Mouse (Mus musculus): Measurements from ENCODE around the gene Pou2f1. TPM values are rescaled to one million over a fixed set of nuclear protein-coding genes. Genes with fewer than 3 reads are reported as not detected.

The Pou2f1 gene
- total RNA-seq (2021): 10 to 100 TPM; 14.2 to 18.0 TPM
- long read RNA-seq, experiment 1, partial matches to known transcripts: 0 of 2 reads
- long read RNA-seq, experiment 1, other reads (novel, unspliced or antisense): 2 of 2 reads
- long read RNA-seq, experiment 2, partial matches to known transcripts: 1 of 3 reads
- long read RNA-seq, experiment 2, other reads (novel, unspliced or antisense): 0 of 3 reads

DNA sequence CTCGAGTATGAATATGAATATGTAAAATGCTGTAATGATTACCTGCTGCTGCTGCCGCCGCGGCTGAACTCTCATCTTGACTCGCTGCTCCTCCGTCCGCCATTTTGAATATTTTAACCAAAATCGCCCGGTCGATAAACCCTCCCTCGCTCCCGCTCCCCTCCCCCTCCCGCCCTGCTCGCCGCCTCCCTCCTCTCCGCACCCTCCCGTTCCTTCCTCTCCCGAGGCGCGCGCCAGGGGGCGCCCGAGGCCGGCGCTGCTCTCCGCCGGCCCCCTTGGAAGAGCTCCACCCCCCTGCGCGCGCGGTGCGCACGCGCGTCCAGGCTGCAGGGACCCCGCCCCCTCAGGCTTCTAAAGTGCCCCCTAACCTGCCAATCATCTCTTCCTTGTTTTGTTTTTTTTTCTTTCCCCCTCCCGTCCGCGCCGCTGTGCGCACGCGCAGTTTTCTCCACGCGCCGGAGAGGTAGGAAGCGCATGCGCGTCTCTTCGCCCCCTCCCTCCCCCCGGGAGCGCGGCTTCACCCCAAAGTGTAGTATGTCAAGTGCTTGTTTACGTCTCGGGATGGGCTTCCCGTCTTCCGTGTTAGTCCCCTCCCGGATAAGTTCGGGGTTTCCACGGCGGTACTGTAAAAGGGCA lies at the start of gene Pou2f1:
Pou2f1 (minus strand) TSS at position 159 of the 636 bp plus-strand sequence.
- intact Hi-C loops (cut with DNase I): loop anchor here (2.0 kb wide), 1 partner anchor 150 kb away; no protein-coding TSS in a partner anchor

DNA sequence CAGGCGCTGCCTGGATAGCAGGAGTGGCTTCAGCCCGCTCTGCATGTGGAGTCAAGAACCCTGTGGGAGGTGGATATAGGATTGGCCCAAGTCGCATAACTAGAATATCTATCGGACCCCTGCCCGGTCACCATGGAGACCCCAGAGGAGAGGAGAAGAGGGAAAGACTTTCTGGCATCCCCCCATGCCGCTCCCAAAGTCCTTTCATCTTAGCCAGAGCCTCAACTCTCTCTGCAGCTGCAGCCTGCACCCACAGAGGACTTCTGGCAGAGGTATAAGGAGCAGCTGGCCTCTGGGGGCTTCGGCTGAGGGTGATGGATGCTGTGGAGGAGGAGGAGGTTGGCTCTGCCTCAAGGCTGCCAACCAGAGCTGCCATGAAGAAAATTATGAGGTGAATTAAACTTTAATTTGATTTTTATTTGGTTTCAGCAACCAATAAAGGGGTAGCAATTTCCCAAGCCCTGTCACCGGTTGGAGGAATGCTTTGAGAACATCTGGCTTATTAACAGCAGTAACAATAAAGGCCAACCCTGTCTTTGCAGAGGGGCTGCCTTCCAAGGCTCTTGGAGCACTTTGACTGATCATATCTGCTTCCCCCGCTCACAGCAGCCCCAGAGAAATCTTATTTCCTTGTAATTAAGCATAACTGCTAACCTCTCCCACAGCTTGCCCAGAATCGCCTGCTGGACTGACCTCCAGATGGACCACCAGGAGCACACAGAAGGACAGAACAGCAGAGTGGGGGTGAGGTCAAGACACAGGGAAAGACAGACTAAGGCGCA lies 46.8 kb upstream of the Pou2f1 start:
- no peak for DNase-seq (ENCODE audit: low spot score in 2 of 2)
- intact Hi-C loops (cut with DNase I): loop anchor here (5.0 kb wide), 1 partner anchor 103 kb away; no protein-coding TSS in a partner anchor

More for the DNA sequence above, at the start of gene Pou2f1:
- peak; percentile 97 to 98 for DNase-seq (ENCODE audit: low spot score in 2 of 2)

DNA sequence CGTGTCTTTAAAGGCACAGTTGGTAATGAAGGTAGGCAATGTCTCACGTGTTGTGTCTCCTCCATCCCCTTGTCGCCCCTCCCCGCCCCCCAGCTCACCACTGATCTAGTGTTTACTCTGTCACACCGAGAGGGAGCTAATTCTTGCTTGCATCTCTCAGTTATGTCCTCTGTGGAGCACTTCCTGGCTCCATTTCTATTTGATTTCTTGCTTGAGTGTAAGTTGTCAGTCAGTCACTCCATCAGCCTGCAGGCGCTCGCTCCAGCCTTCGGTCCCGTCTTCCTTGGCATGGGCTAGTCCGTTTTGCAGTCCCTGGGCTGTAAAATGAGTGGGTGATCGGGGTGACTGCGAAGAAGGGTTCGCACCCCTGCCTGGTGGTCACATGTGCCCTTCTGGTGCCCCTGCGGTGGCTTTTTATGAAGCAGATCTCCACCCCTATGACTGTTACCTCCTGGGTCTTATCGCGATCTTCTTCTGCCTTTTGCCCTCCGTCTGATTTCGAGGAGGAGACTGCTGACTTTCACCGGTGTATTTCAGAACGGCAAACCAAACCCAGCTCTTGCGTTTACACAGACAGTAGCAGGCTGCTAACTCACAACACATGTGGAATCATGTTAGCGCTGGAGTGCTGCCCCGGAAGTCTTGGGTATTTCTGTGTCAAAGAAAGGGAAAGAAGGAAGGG lies 45.9 kb upstream of the Pou2f1 start:
- intact Hi-C loops (cut with DNase I): loop anchor here (5.0 kb wide), 1 partner anchor 104 kb away; no protein-coding TSS in a partner anchor
- no peak for DNase-seq (ENCODE audit: low spot score in 2 of 2)

DNA sequence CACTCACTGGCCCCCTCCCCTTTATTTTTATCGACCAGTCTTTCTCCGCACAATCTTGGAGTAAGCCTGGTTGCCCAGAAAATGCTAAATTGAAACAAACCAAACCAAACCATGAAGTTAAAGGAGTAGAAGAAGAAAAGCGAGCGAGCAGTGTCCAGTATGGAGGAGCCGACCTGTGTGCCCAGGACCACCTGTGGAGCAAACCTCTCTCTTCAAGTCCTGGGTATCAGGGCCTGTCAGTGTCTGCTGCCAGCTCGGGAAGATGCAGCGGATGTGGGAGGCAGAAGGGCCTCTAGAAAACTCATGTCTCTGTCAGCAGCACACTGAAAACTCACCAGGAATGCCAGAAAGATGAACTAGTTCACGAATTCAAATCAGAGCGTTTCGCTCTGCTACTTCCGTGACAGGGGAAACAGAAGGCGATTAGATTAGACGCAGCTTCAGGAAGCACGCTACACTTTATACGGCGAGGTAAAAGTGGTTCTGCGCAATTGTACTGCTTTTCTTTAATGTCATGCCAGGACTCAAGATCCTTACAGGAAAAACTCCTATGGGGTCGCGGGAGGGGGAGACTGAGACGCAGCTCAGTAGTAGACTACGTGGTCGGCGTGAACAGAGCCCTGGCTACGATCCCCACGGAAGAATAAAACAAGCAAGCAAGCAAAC lies 45.2 kb upstream of the Pou2f1 start:
- intact Hi-C loops (cut with DNase I): loop anchor here (5.0 kb wide), 1 partner anchor 105 kb away; no protein-coding TSS in a partner anchor
- peak in 1 of 2 experiments; percentile 9 for DNase-seq (ENCODE audit: low spot score in 2 of 2)

DNA sequence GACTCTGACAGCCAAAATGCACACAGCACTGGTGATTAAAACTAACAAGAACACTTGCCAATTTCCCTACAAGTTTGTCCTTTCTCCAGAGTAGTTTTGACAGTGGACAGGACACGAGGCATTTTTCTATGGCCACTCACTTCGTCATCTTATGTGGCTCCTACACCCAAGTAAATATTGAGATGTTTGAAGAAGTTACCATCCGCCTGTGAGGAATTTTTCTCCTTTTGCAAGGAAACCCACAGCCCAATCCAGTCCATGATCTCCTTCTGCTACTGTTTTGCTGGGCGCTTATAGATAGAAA lies 43.4 kb upstream of the Pou2f1 start:
- no peak for DNase-seq (ENCODE audit: low spot score in 2 of 2)
- intact Hi-C loops (cut with DNase I): loop anchor here (5.0 kb wide), 1 partner anchor 106 kb away; no protein-coding TSS in a partner anchor

DNA sequence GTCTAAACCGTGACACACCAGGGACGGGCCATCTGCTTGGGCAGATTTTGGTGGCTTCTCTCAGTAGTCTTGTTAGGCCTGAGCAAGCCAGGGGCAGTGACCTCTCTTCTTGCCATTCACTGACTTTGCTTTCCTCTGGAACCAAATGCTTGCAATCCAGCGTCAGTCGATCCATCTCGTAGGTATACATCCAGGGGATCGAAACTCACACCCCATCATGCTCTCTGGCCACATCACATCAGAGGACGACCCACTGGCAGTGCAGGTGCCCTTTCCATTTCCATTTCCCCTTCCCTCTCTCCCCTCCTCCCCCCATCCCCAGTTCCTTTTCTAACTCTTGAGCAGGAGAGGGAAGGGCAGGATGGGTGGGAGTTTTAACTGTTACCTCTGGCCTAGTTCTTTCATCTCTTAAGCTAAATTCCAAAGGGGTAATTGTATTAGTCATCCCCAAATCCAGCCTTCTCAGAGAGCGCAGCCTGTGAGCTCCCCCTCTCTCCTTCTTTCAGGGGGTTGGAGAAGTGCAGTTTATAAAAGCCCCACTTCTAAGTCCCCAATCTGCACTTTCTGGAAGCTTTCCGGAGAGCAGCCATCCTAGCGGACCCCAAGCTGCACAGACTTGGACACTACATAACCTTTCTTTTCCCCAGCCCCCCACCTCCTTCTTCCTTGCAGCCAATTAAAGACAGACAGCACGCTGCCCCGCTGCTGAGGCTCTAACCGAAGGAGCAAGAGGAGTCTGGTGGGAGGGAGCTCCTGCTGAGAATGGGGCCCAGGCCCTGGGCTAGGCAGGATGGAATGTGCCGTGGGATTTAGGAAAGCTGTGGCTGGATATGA lies 42.8 kb upstream of the Pou2f1 start:
- DNase-seq (ENCODE audit: low spot score in 2 of 2): no peak
- intact Hi-C loops (cut with DNase I): loop anchor here (5.0 kb wide), 1 partner anchor 107 kb away; no protein-coding TSS in a partner anchor

DNA sequence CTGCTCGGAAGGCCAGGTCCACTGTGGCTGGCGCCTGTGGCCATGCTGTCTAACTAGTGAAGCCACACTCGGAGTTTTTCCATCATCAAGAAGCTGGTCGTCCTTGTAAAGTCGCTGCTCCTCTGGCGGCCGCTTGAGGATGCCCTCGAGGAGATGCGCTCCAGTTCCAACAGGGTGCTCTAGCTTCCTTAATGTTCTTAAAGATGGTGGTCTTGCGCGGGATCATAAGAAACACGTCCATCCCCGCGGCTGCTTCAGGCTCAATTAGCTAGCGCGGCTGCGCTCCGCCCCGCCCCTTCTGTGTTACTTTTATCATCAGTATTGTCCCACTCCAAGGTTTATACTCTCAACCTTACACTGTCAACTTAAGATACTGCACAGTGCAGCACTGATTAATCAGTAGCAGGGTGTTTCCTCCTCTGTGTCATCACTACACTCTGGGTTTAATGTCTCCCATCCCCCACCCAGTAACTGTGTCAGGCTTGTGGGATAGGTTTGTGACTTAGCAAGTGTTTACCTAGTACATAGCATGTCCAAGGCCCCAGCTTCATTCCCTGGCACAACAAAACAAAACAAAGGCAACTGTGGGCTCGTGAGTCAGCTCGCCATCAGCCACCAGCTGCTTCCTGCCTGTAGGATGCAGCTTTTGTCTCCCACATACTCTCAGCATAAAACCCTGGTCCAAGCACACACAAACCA lies 41.1 kb upstream of the Pou2f1 start:
- intact Hi-C loops (cut with DNase I): no loop called here
- DNase-seq (ENCODE audit: low spot score in 2 of 2): peak in 1 of 2 experiments; percentile 6

DNA sequence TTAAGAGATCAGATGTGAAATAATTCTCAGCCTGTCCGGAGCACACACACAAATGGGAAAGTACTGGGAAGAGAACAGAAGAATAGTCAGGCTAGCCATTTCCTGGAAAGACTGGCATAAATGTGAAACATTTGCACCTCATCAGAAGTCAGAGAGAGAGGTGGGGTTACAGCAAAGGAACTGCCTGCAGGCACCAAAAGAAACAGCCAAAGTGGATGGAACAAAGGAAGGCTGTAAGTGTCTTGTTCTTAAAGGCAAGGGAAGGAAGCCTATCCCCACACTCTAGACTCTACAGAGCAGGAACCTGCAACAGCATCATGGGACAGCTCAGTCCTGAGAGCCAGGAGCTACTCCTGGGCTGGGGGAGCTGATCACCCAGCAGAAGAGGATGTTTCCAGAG lies 39.0 kb upstream of the Pou2f1 start:
- DNase-seq (ENCODE audit: low spot score in 2 of 2): no peak
- intact Hi-C loops (cut with DNase I): no loop called here

DNA sequence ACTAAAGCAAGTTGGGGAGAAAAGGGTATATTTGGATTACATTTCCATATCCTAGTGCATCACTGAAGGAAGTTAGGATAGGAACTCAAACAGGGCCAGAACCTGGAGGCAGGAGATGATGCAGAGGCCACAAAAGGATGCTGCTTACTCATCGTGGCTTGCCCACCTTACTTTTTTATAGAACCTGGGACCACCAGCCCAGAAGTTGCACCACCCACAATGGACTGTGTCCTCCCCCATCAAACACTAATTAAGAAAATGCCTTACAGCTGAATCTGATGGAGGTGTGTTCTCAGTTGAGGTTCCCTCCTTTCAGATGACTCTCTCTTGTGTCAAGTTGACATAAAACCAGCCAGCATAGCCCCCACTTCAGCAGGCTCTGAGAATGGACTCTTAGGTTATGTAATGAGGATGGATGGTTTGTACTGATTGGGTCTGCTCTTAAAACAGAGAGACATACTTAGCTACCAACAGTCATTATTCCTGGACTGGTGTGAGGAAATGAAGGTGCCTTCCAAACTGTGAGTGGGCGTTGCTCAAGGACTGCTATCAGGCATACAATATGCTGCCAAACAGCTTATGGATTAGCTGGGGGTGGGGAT lies 36.4 kb upstream of the Pou2f1 start:
- no peak for DNase-seq (ENCODE audit: low spot score in 2 of 2)
- intact Hi-C loops (cut with DNase I): no loop called here

DNA sequence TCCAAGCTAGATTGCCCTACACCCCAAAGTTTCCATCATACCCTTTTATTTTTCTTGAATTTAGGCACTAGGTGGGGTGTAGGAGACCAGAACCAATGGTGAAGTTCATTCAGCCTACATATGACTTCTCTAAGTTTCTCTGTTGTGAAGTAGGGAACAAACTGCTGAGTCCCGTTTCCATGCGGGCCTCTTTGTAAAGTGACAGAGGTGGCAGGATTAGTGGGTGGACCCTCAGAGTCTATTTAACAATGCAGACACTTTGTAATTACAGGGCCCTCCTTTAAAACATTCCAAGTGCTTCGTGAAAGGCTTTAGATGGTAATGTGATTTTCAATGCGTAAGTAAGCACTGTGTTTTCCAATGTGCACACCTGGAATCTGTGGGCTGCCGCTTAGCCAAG lies 32.6 kb upstream of the Pou2f1 start:
- intact Hi-C loops (cut with DNase I): no loop called here
- no peak for DNase-seq (ENCODE audit: low spot score in 2 of 2)

DNA sequence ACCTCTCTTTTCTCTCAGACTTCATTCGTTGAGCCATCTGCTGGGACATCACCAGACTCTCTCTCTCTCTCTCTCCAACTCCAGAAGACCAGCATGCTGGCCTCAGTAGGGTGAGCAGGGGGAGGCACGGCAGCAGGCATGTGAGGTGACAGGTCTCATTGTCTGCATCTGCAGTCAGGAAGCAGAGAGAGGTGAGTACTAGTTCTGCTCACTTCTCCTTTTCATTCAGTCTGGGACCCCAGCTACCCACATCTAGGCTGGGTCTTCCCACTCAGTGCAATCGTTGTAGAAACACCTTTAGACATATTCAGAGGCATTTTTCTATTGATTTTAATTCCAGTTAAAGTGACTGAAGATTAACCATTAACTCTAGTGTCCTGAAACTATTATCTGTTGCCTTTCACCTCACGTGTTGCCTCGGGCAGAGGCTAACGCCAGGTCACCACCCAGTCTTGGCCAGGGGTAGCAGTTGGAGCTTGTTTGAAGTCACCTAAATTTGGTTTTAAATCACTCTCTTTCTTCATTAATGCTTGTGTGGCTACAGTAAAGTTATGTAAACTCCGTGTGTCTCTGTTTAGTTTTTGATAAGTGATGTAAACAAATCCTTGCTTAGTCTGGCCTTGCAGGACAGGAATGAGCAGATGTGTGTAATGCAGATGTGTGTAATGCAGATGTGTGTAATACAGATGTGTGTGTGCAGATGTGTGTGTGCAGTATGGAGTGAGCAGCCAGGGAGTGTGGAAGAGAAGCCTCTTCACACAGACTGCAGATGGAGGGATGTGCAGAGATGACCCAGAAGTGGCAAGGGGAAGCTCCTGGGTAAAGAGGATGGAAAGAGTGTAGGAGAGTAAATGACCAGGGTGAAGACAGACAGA lies 29.4 kb upstream of the Pou2f1 start:
- intact Hi-C loops (cut with DNase I): no loop called here
- no peak for DNase-seq (ENCODE audit: low spot score in 2 of 2)

DNA sequence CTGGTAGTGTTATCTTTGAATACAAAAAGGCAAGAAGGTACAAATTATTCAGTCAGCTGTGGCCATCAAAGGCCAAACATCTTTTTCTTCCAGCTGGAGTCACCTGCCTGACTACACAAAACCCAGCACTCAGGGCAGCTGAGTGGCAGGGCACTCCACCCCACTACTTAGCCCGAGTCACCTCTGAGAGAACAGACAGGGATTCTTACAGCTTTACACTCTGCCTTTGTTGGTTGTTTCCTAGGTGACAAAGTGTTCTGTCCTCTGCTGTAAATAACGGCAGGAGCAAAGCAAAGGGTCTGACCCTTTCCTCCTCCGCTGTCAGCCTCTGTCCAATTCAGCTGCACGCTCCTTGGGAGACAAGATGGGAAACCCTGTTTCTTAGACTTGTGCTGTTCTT lies 21.5 kb upstream of the Pou2f1 start:
- intact Hi-C loops (cut with DNase I): no loop called here

DNA sequence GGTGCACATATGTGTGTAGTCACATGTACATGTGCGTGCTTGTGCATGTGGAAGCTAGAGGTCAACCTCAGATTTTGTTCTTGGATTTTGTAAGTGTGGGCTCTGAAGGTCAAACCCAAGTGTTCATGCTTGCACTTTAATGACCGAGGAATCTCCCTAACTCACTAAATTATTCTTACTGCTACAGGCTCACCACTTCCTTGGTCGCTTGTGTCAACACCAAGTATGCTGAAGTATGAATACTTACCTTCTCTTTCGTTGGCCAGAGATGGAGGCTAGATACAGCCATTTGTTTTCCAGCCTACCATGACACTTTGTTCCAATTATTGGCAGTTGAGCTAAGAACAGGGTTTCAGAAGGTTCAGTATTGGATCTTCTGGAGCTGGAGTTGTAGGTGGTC lies 14.7 kb upstream of the Pou2f1 start:
- DNase-seq (ENCODE audit: low spot score in 2 of 2): no peak
- intact Hi-C loops (cut with DNase I): no loop called here

More for the DNA sequence above, 21.5 kb upstream of the Pou2f1 start:
- no peak for DNase-seq (ENCODE audit: low spot score in 2 of 2)

DNA sequence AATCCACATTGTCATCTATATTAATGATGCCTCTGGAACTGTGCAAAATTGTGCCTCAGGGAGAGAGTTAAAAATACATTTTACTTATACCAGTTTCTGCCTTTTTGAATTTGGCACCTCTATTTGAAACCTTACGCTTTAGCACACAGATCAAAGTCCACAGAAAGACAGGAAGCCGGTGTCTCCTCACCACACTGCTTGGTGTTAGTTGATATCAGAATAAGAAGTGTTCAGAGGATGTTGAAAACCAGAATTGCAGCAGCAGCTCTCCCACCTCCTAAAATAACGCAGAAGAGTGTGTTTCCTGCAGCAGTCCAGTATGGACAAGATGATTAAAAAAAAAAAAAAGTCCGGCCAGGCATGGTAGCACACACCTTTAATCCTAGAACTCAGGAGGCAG lies 13.8 kb upstream of the Pou2f1 start:
- DNase-seq (ENCODE audit: low spot score in 2 of 2): no peak
- intact Hi-C loops (cut with DNase I): no loop called here

DNA sequence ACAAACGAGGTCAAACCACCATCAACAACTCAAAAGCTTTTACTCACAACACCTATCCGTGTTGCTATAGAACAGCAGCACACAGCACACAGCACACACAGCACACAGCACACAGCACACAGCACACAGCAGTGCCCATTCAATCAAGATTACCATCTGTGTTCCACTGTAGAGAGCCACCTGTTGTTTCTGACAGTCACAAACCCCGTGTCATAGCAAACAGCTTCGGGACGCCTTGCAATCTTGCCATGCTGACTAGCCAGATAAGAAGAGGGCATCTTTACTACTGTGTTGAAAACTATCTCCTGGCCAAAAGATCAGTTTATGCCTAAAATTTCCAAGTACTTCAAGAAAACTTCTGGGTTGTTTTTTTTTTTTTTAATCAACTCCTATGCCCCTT lies 12.1 kb upstream of the Pou2f1 start:
- DNase-seq (ENCODE audit: low spot score in 2 of 2): no peak
- intact Hi-C loops (cut with DNase I): no loop called here

DNA sequence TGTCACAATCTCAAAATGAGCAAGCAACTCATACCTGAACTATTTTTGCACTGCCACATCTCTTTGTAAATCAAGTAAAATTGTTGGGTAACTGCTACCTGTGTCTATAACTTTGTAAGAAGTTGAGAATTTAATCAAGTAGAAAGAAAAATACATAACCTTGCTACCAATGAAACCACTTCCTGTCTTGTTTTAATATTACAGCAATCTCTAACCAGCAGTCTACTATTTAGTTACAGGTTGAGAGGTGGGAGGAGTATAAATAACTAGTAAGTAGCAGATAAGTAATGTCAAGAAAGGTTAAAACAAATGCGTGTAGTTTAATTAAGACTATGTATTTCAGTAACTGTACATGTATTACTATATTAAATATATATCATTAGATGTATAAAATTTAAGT lies 7.6 kb upstream of the Pou2f1 start:
- no peak for DNase-seq (ENCODE audit: low spot score in 2 of 2)
- intact Hi-C loops (cut with DNase I): no loop called here

Measured in left cerebral cortex, postnatal 14 days (tissue).